Mouse (Mus musculus): ENCODE measurements around the gene Mrps6. TPM values are rescaled to one million over a fixed set of nuclear protein-coding genes. Genes with fewer than 3 reads are reported as not detected.

Gene Mrps6
- total and polyA plus RNA-seq, 3 experiments: 28.4 to 93.4 (median 39.7) TPM

Other genes starting within 250 kb of the Mrps6 start
- not detected in 2 replicates for gene Gm49711, start within 50 bp of the Mrps6 start, total RNA-seq (2012; rRNA removed)
- not detected in 2 replicates for gene Gm49711, start within 50 bp of the Mrps6 start, total RNA-seq (2014; rRNA removed)
- gene Gm49711, start within 50 bp of the Mrps6 start, polyA plus RNA-seq (2012; ENCODE audit: insufficient read length, low read depth): not detected in 2 replicates
- gene Slc5a3, start 52 bp downstream of the Mrps6 start, total RNA-seq (2012; rRNA removed): 3.9 and 4.1 TPM in 2 replicates
- gene Slc5a3, start 52 bp downstream of the Mrps6 start, total RNA-seq (2014; rRNA removed): 2.2 and 2.3 TPM in 2 replicates
- gene Slc5a3, start 52 bp downstream of the Mrps6 start, polyA plus RNA-seq (2012; ENCODE audit: insufficient read length, low read depth): 1.1 and 1.7 TPM in 2 replicates
- gene Kcne2, start 234.1 kb downstream of the Mrps6 start, total RNA-seq (2012; rRNA removed): not detected in 2 replicates
- not detected in 2 replicates for gene Kcne2, start 234.1 kb downstream of the Mrps6 start, total RNA-seq (2014; rRNA removed)
- gene Kcne2, start 234.1 kb downstream of the Mrps6 start, polyA plus RNA-seq (2012; ENCODE audit: insufficient read length, low read depth): not detected in 2 replicates
- gene Smim11, start 243.0 kb downstream of the Mrps6 start, total RNA-seq (2012; rRNA removed): 85.8 and 121 TPM in 2 replicates
- gene Smim11, start 243.0 kb downstream of the Mrps6 start, total RNA-seq (2014; rRNA removed): 93.0 and 97.4 TPM in 2 replicates
- gene Smim11, start 243.0 kb downstream of the Mrps6 start, polyA plus RNA-seq (2012; ENCODE audit: insufficient read length, low read depth): 125 and 127 TPM in 2 replicates